Mouse (Mus musculus): ENCODE data around the gene Ppp1r15a. TPM values are rescaled to one million over a fixed set of nuclear protein-coding genes. Genes with fewer than 3 reads are reported as not detected.
"Not testable (repeated sequence)": the region's sequence is repeated elsewhere in the genome, so short reads cannot be mapped to it uniquely, and the experiment has no call there.

The Ppp1r15a gene
- polyA plus RNA-seq, 1 experiment from 2014 or later = 165 TPM

- no peak overlapping the region for H3K27ac ChIP-seq
- H3K36me3 ChIP-seq = no peaks in the 10 kb centered on the region
- H3K4me2 ChIP-seq = no peak overlapping the region
- peaks cover 18% of the 10 kb centered on the region for H3K4me1 ChIP-seq
- ATAC-seq = no peak
- no peak overlapping the region for H3K4me3 ChIP-seq
- 80% methylated on average over 16 of the region's 16 CpGs for WGBS (ENCODE audit: insufficient replicate concordance)
- 0 out of 2 replicates have a peak, but pooled peaks cover 21% of the 10 kb centered on the region for H3K27me3 ChIP-seq (replicated peaks)
- no peak overlapping the region for H3K9ac ChIP-seq
- H3K9me3 ChIP-seq (replicated peaks) = no peaks in the 10 kb centered on the region
Measured at GRCm38 (mm10) chr7:45549641-45550436, 23.8 kb upstream of the Ppp1r15a start.

- Histone ChIP-seq H3K4me1 (no peaks in the 10 kb centered on the region), H3K27me3 (replicated peaks) (0 out of 2 replicates have a peak, but pooled peaks cover 23% of the 10 kb centered on the region), H3K4me3 (no peak overlapping the region), H3K36me3 (no peaks in the 10 kb centered on the region), H3K27ac (no peak overlapping the region), H3K9me3 (replicated peaks) (peaks cover 6% of the 10 kb centered on the region; the same call in 1 of the 2 replicates), H3K4me2 (no peak overlapping the region), H3K9ac (no peak overlapping the region)
- no peak for ATAC-seq
- WGBS (ENCODE audit: insufficient replicate concordance) = 64% methylated on average over 1 of the region's 1 CpGs
Measured at GRCm38 (mm10) chr7:45544525-45544924, 18.5 kb upstream of the Ppp1r15a start.

GRCm38 (mm10) chr7:45540213-45540612 lies 14.1 kb upstream of the Ppp1r15a start:
- H3K9me3 ChIP-seq (replicated peaks) = peaks cover 6% of the 10 kb centered on the region; the same call in 1 of the 2 replicates
- no peak overlapping the region for H3K9ac ChIP-seq
- peaks cover 10% of the 10 kb centered on the region for H3K4me1 ChIP-seq
- H3K27me3 ChIP-seq (replicated peaks) = peaks cover 36% of the 10 kb centered on the region
- H3K36me3 ChIP-seq = no peaks in the 10 kb centered on the region
- 66% methylated on average over 2 of the region's 2 CpGs for WGBS (ENCODE audit: insufficient replicate concordance)
- H3K27ac ChIP-seq = no peak overlapping the region
- no peak for ATAC-seq
- no peak overlapping the region for H3K4me3 ChIP-seq
- no peak overlapping the region for H3K4me2 ChIP-seq

GRCm38 (mm10) chr7:45539095-45539494 lies 13.0 kb upstream of the Ppp1r15a start:
- ATAC-seq = 0 out of 2 replicates have a peak, but pooled peaks have one; percentile 8
- H3K27ac ChIP-seq = no peak overlapping the region
- H3K4me1 ChIP-seq = peaks cover 10% of the 10 kb centered on the region
- H3K36me3 ChIP-seq = no peaks in the 10 kb centered on the region
- no peaks in the 10 kb centered on the region for H3K9me3 ChIP-seq (replicated peaks)
- peaks cover 36% of the 10 kb centered on the region for H3K27me3 ChIP-seq (replicated peaks)
- H3K4me2 ChIP-seq = no peak overlapping the region
- 0 out of 2 replicates have a peak overlapping the region, but pooled peaks have one; percentile 13 for H3K9ac ChIP-seq
- 72% methylated on average over 3 of the region's 3 CpGs for WGBS (ENCODE audit: insufficient replicate concordance)
- H3K4me3 ChIP-seq = no peak overlapping the region

- H3K4me2 ChIP-seq = peak overlapping the region; percentile 69
- 6% methylated on average over 29 of the region's 29 CpGs for WGBS (ENCODE audit: insufficient replicate concordance)
- ATAC-seq = peak; percentile 47
- peak overlapping the region; percentile 50 for H3K4me3 ChIP-seq
- H3K4me1 ChIP-seq = peaks cover 10% of the 10 kb centered on the region
- peaks cover 36% of the 10 kb centered on the region for H3K27me3 ChIP-seq (replicated peaks)
- peak overlapping the region; percentile 49 for H3K9ac ChIP-seq
- no peak overlapping the region for H3K27ac ChIP-seq
- no peaks in the 10 kb centered on the region for H3K9me3 ChIP-seq (replicated peaks)
- H3K36me3 ChIP-seq = no peaks in the 10 kb centered on the region
Measured at GRCm38 (mm10) chr7:45538163-45539041, 12.3 kb upstream of the Ppp1r15a start.

- Histone ChIP-seq H3K27me3 (replicated peaks) (peaks cover 36% of the 10 kb centered on the region), H3K9me3 (replicated peaks) (no peaks in the 10 kb centered on the region), H3K4me3 (no peak overlapping the region), H3K36me3 (no peaks in the 10 kb centered on the region), H3K4me2 (peak overlapping the region; percentile 69), H3K9ac (no peak overlapping the region), H3K27ac (no peak overlapping the region), H3K4me1 (peaks cover 10% of the 10 kb centered on the region)
- no peak for ATAC-seq
- 75% methylated on average over 10 of the region's 10 CpGs for WGBS (ENCODE audit: insufficient replicate concordance)
Measured at GRCm38 (mm10) chr7:45537602-45538001, 11.5 kb upstream of the Ppp1r15a start.

GRCm38 (mm10) chr7:45535676-45536075 lies 9.6 kb upstream of the Ppp1r15a start:
- Histone ChIP-seq H3K4me3 (no peak overlapping the region), H3K27me3 (replicated peaks) (peaks cover 44% of the 10 kb centered on the region), H3K36me3 (no peaks in the 10 kb centered on the region), H3K4me2 (no peak overlapping the region), H3K9me3 (replicated peaks) (no peaks in the 10 kb centered on the region), H3K27ac (no peak overlapping the region), H3K9ac (no peak overlapping the region), H3K4me1 (peaks cover 10% of the 10 kb centered on the region)
- no peak for ATAC-seq
- 79% methylated on average over 1 of the region's 1 CpGs for WGBS (ENCODE audit: insufficient replicate concordance)

GRCm38 (mm10) chr7:45530643-45531042 lies 4.6 kb upstream of the Ppp1r15a start:
- no peak overlapping the region for H3K27ac ChIP-seq
- peaks cover 32% of the 10 kb centered on the region for H3K4me1 ChIP-seq
- no peak overlapping the region for H3K9ac ChIP-seq
- H3K36me3 ChIP-seq = no peaks in the 10 kb centered on the region
- ATAC-seq = no peak
- no peaks in the 10 kb centered on the region for H3K9me3 ChIP-seq (replicated peaks)
- WGBS (ENCODE audit: insufficient replicate concordance) = 59% methylated on average over 2 of the region's 2 CpGs
- peaks cover 25% of the 10 kb centered on the region; the same call in 1 of the 2 replicates for H3K27me3 ChIP-seq (replicated peaks)
- no peak overlapping the region for H3K4me2 ChIP-seq
- no peak overlapping the region for H3K4me3 ChIP-seq

GRCm38 (mm10) chr7:45529461-45529860 lies 3.4 kb upstream of the Ppp1r15a start:
- no peak for ATAC-seq
- Histone ChIP-seq H3K4me3 (no peak overlapping the region), H3K9me3 (replicated peaks) (no peaks in the 10 kb centered on the region), H3K27ac (no peak overlapping the region), H3K9ac (no peak overlapping the region), H3K36me3 (peaks cover 7% of the 10 kb centered on the region), H3K4me1 (peaks cover 39% of the 10 kb centered on the region), H3K4me2 (peak overlapping the region; percentile 34), H3K27me3 (replicated peaks) (peaks cover 25% of the 10 kb centered on the region; the same call in 1 of the 2 replicates)
- WGBS (ENCODE audit: insufficient replicate concordance) = 13% methylated on average over 6 of the region's 6 CpGs

- H3K9me3 ChIP-seq (replicated peaks); ATAC-seq: not testable (repeated sequence)
- Histone ChIP-seq H3K4me1 (peaks cover 57% of the 10 kb centered on the region), H3K27me3 (replicated peaks) (peaks cover 24% of the 10 kb centered on the region; the same call in 1 of the 2 replicates), H3K4me3 (peak overlapping the region; percentile 95), H3K4me2 (peak overlapping the region; percentile 73), H3K9ac (peak overlapping the region; percentile 99; the same call in 1 of the 2 replicates), H3K36me3 (peaks cover 30% of the 10 kb centered on the region), H3K27ac (peak overlapping the region; percentile 100)
- 70% methylated on average over 6 of the region's 6 CpGs for WGBS (ENCODE audit: insufficient replicate concordance)
Measured at GRCm38 (mm10) chr7:45527169-45527568, 1.1 kb upstream of the Ppp1r15a start.

GRCm38 (mm10) chr7:45526474-45527120 lies 529 bp upstream of the Ppp1r15a start:
- Histone ChIP-seq H3K36me3 (peaks cover 36% of the 10 kb centered on the region), H3K27me3 (replicated peaks) (peaks cover 21% of the 10 kb centered on the region; the same call in 1 of the 2 replicates), H3K9me3 (replicated peaks) (no peaks in the 10 kb centered on the region), H3K27ac (peak overlapping the region; percentile 100), H3K4me1 (peaks cover 63% of the 10 kb centered on the region), H3K9ac (peak overlapping the region; percentile 99), H3K4me3 (peak overlapping the region; percentile 95), H3K4me2 (peak overlapping the region; percentile 73)
- 12% methylated on average over 7 of the region's 7 CpGs for WGBS (ENCODE audit: insufficient replicate concordance)
- no peak for ATAC-seq

All from liver, embryonic 12.5 days (tissue).